Mouse (Mus musculus) MEL (cell line): Measurements from ENCODE around the gene Duox1. TPM values are rescaled to one million over a fixed set of nuclear protein-coding genes. Genes with fewer than 3 reads are reported as not detected.

ENCODE experiments used
- DNase-seq: peaks from one replicate; pipeline ENCODE4 v3.0.0; 2011; ENCODE audit warnings: low read depth, low spot score
- H3K27ac ChIP-seq: 2 replicates; pipeline ENCODE4 v1.5.1; 2012; ENCODE audit warnings: low read depth, mild to moderate bottlenecking, control low read depth, low read length, moderate library complexity; ENCODE audit not compliant: control insufficient read depth
- H3K27me3 ChIP-seq, 2 experiments: fragments of 150-350 bp in 1 of 2; sonication (generic) in 1 of 2; 2 replicates each; pipeline ENCODE4 v1.6.1; 2012; ENCODE audit warnings: low read length in 2 of 2, mild to moderate bottlenecking in 2 of 2, improper control_type of control experiment in 1 of 2, moderate library complexity in 1 of 2; ENCODE audit not compliant: insufficient read depth in 2 of 2, control insufficient read depth in 1 of 2
- H3K36me3 ChIP-seq, 2 experiments: 2 replicates each; pipeline ENCODE4 v1.6.1; 2012 to 2014; ENCODE audit warnings: low read length in 2 of 2, improper control_type of control experiment in 1 of 2, inconsistent platforms in 1 of 2, mild to moderate bottlenecking in 1 of 2; ENCODE audit not compliant: insufficient read depth in 2 of 2, control insufficient read depth in 1 of 2
- H3K4me1 ChIP-seq, 2 experiments: fragments of 150-350 bp in 1 of 2; sonication (generic) in 1 of 2; 2 replicates each; pipeline ENCODE4 v1.6.1; 2012; ENCODE audit warnings: low read length in 2 of 2, improper control_type of control experiment in 1 of 2, mild to moderate bottlenecking in 1 of 2; ENCODE audit not compliant: insufficient read depth in 2 of 2, control insufficient read depth in 1 of 2
- H3K4me3 ChIP-seq, 2 experiments: fragments of 150-350 bp in 1 of 2; sonication (generic) in 1 of 2; 2 replicates each; pipeline ENCODE4 v1.5.1; 2012; ENCODE audit warnings: low read depth in 2 of 2, low read length in 2 of 2, mild to moderate bottlenecking in 2 of 2, moderate library complexity in 2 of 2, control low read depth in 1 of 2, improper control_type of control experiment in 1 of 2; ENCODE audit not compliant: control insufficient read depth in 1 of 2, insufficient read depth in 1 of 2
- H3K79me2 ChIP-seq: 2 replicates; pipeline ENCODE4 v1.6.1; 2012; ENCODE audit warnings: mild to moderate bottlenecking, low read length, moderate library complexity; ENCODE audit not compliant: control insufficient read depth, poor library complexity, insufficient read depth
- H3K9ac ChIP-seq: 2 replicates; pipeline ENCODE4 v1.6.1; 2012; ENCODE audit warnings: low read depth, mild to moderate bottlenecking, control low read depth, low read length, moderate library complexity; ENCODE audit not compliant: control insufficient read depth, poor library complexity, severe bottlenecking
- H3K9me3 ChIP-seq: fragments of 150-350 bp; sonication (generic); replicated peaks from 2 replicates; pipeline ENCODE4 v1.6.1; 2012; ENCODE audit warnings: mild to moderate bottlenecking, low read length, improper control_type of control experiment, moderate library complexity; ENCODE audit not compliant: insufficient read depth
- BHLHE40 ChIP-seq: IDR thresholded peaks from 2 replicates; pipeline ENCODE4 v1.6.1; 2012; ENCODE audit warnings: low read depth, mild to moderate bottlenecking, inconsistent platforms, low read length, improper control_type of control experiment, borderline replicate concordance
- CHD1 ChIP-seq: IDR thresholded peaks from 2 replicates; pipeline ENCODE4 v1.6.1; 2012; ENCODE audit warnings: low read depth, mild to moderate bottlenecking, inconsistent platforms, low read length, improper control_type of control experiment
- CHD2 ChIP-seq: IDR thresholded peaks from 2 replicates; pipeline ENCODE4 v1.6.1; 2011; ENCODE audit warnings: low read length, improper control_type of control experiment
- E2F4 ChIP-seq: IDR thresholded peaks from 2 replicates; pipeline ENCODE4 v1.6.1; 2011; ENCODE audit warnings: low read depth, low read length, improper control_type of control experiment, borderline replicate concordance
- ELF1 ChIP-seq: IDR thresholded peaks from 2 replicates; pipeline ENCODE4 v1.6.1; 2014; ENCODE audit warnings: low read depth, mild to moderate bottlenecking, inconsistent platforms, low read length, improper control_type of control experiment, moderate library complexity
- EP300 ChIP-seq, 2 experiments: IDR thresholded peaks; 2 replicates each; pipeline ENCODE4 v1.6.1; 2011; ENCODE audit warnings: improper control_type of control experiment in 2 of 2, low read length in 2 of 2, low read depth in 1 of 2, mild to moderate bottlenecking in 1 of 2
- ETS1 ChIP-seq: IDR thresholded peaks from 2 replicates; pipeline ENCODE4 v1.6.1; 2012; ENCODE audit warnings: low read depth, mild to moderate bottlenecking, inconsistent platforms, low read length, improper control_type of control experiment, moderate library complexity
- GABPA ChIP-seq: IDR thresholded peaks from 2 replicates; pipeline ENCODE4 v1.6.1; 2012; ENCODE audit warnings: low read depth, mild to moderate bottlenecking, inconsistent platforms, low read length, improper control_type of control experiment, moderate library complexity
- HCFC1 ChIP-seq: IDR thresholded peaks from 2 replicates; pipeline ENCODE4 v1.6.1; 2012; ENCODE audit warnings: low read depth, mild to moderate bottlenecking, inconsistent platforms, low read length, improper control_type of control experiment, moderate library complexity
- JUND ChIP-seq: IDR thresholded peaks from 2 replicates; pipeline ENCODE4 v1.6.1; 2011; ENCODE audit warnings: low read depth, mild to moderate bottlenecking, improper control_type of control experiment, low read length
- MAFK ChIP-seq: IDR thresholded peaks from 2 replicates; pipeline ENCODE4 v1.6.1; 2011; ENCODE audit warnings: low read depth, mild to moderate bottlenecking, low read length, improper control_type of control experiment, borderline replicate concordance
- MAX ChIP-seq: IDR thresholded peaks from 2 replicates; pipeline ENCODE4 v1.6.1; 2011; ENCODE audit warnings: low read length, improper control_type of control experiment
- MAZ ChIP-seq: IDR thresholded peaks from 2 replicates; pipeline ENCODE4 v1.6.1; 2012; ENCODE audit warnings: low read depth, mild to moderate bottlenecking, inconsistent platforms, low read length, improper control_type of control experiment
- MEF2A ChIP-seq: IDR thresholded peaks from 2 replicates; pipeline ENCODE4 v1.6.1; 2014; ENCODE audit warnings: low read depth, mild to moderate bottlenecking, inconsistent platforms, low read length, improper control_type of control experiment; ENCODE audit not compliant: poor library complexity, insufficient replicate concordance, severe bottlenecking; ENCODE audit errors: extremely low read depth
- MXI1 ChIP-seq: IDR thresholded peaks from 2 replicates; pipeline ENCODE4 v1.6.1; 2011; ENCODE audit warnings: mild to moderate bottlenecking, low read depth, low read length, improper control_type of control experiment
- MYB ChIP-seq: IDR thresholded peaks from 2 replicates; pipeline ENCODE4 v1.6.1; 2011; ENCODE audit warnings: mild to moderate bottlenecking, low read depth, low read length, improper control_type of control experiment
- MYC ChIP-seq: IDR thresholded peaks from 2 replicates; pipeline ENCODE4 v1.6.1; 2011; ENCODE audit warnings: low read depth, mild to moderate bottlenecking, low read length, improper control_type of control experiment, moderate library complexity
- POLR2A ChIP-seq, 2 experiments: IDR thresholded peaks; 2 replicates each; pipeline ENCODE4 v1.6.1; 2011 to 2012; ENCODE audit warnings: low read length in 2 of 2, mild to moderate bottlenecking in 2 of 2, control low read depth in 1 of 2, improper control_type of control experiment in 1 of 2, low read depth in 1 of 2, moderate library complexity in 1 of 2; ENCODE audit not compliant: control insufficient read depth in 1 of 2, insufficient read depth in 1 of 2, poor library complexity in 1 of 2
- POLR2AphosphoS2 ChIP-seq: IDR thresholded peaks from 2 replicates; pipeline ENCODE4 v1.6.1; 2011; ENCODE audit warnings: low read length, improper control_type of control experiment
- POLR2AphosphoS5 ChIP-seq: IDR thresholded peaks from 2 replicates; pipeline ENCODE4 v1.6.1; 2012; ENCODE audit warnings: low read depth, borderline replicate concordance, mild to moderate bottlenecking, inconsistent platforms, low read length, moderate library complexity, mixed read lengths
- RAD21 ChIP-seq: IDR thresholded peaks from 2 replicates; pipeline ENCODE4 v1.6.1; 2011; ENCODE audit warnings: mild to moderate bottlenecking, low read depth, low read length, improper control_type of control experiment
- RCOR1 ChIP-seq: IDR thresholded peaks from 2 replicates; pipeline ENCODE4 v1.6.1; 2012; ENCODE audit warnings: low read depth, mild to moderate bottlenecking, inconsistent platforms, low read length, improper control_type of control experiment
- SIN3A ChIP-seq: IDR thresholded peaks from 2 replicates; pipeline ENCODE4 v1.6.1; 2012; ENCODE audit warnings: low read length, improper control_type of control experiment, inconsistent platforms
- SMC3 ChIP-seq: IDR thresholded peaks from 2 replicates; pipeline ENCODE4 v1.6.1; 2011; ENCODE audit warnings: low read depth, low read length, improper control_type of control experiment
- TAL1 ChIP-seq: IDR thresholded peaks from 2 replicates; pipeline ENCODE4 v1.6.1; 2012; ENCODE audit warnings: mild to moderate bottlenecking, inconsistent platforms, low read length, moderate library complexity, mixed read lengths
- TBP ChIP-seq: IDR thresholded peaks from 2 replicates; pipeline ENCODE4 v1.8.0; 2011; ENCODE audit warnings: low read depth, low read length, improper control_type of control experiment
- UBTF ChIP-seq: IDR thresholded peaks from 2 replicates; pipeline ENCODE4 v1.6.1; 2012; ENCODE audit warnings: low read depth, mild to moderate bottlenecking, inconsistent platforms, low read length, improper control_type of control experiment, moderate library complexity, borderline replicate concordance; ENCODE audit not compliant: insufficient read depth
- USF1 ChIP-seq: IDR thresholded peaks from 2 replicates; pipeline ENCODE4 v1.6.1; 2014; ENCODE audit warnings: low read depth, mild to moderate bottlenecking, inconsistent platforms, low read length, improper control_type of control experiment, moderate library complexity
- USF2 ChIP-seq, 2 experiments: IDR thresholded peaks; 2 replicates each; pipeline ENCODE4 v1.6.1; 2011 to 2012; ENCODE audit warnings: improper control_type of control experiment in 2 of 2, low read length in 2 of 2, borderline replicate concordance in 1 of 2, inconsistent platforms in 1 of 2, low read depth in 1 of 2, mild to moderate bottlenecking in 1 of 2; ENCODE audit not compliant: insufficient read depth in 1 of 2
- ZNF384 ChIP-seq: IDR thresholded peaks from 2 replicates; pipeline ENCODE4 v1.6.1; 2012; ENCODE audit warnings: low read depth, mild to moderate bottlenecking, inconsistent platforms, low read length, improper control_type of control experiment
- polyA plus RNA-seq, 2 experiments: library from polyadenylated mRNA; stranded (reverse) in 1 of 2; unstranded in 1 of 2; fragments of >175 nt in 1 of 2; fragments of >200 nt in 1 of 2; gene quantifications; 2 replicates each; pipeline versions ENCODE4 v1.2.1 to v1.2.4; 2012; ENCODE audit warnings: low replicate concordance in 2 of 2, low read depth in 1 of 2; ENCODE audit not compliant: insufficient read length in 2 of 2, insufficient read depth in 1 of 2, missing spikeins in 1 of 2
- total RNA-seq: library from RNA; depleted of rRNA; stranded (reverse); fragments of 300-350 nt; gene quantifications from 2 replicates; pipeline ENCODE4 v1.2.3, GENCODE M21; 2012

Gene Duox1
- total and polyA plus RNA-seq, 3 experiments, result 0.01 TPM; not detected in 2

DNA sequence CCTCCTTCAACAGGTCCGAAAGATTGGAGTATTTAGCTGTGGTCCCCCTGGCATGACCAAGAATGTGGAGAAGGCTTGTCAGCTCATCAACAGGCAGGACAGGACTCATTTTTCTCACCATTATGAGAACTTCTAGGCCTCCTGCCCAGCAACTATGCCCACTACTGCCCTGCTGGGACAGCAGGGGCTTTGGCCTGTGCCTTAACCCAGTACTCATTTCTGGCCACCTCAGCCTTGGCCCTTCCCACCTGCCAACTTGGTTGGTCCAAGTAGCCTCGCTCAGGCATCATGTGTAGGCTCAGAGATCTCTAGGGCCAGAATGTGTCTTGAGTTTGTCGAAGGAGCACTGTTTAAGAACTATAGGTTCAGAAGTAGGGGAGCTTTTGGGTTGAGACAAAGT lies 31.8 kb downstream of the Duox1 start:
- Histone ChIP-seq H3K36me3 (peaks cover 0 to 8% of the 10 kb centered on the region in 2 experiments; a peak in 2 of 4 replicates), H3K9me3 (no peaks in the 10 kb centered on the region), H3K27ac (no peak overlapping the region), H3K4me1 (peaks cover 3 to 4% of the 10 kb centered on the region in 2 experiments), H3K79me2 (peaks cover 1% of the 10 kb centered on the region; the same call in 1 of the 2 replicates), H3K9ac (no peak overlapping the region), H3K27me3 (no peaks in the 10 kb centered on the region), H3K4me3 (no peak overlapping the region)
- DNase-seq, result no peak
- TF ChIP-seq TBP, result no peak
- TF ChIP-seq POLR2A (IDR thresholded peaks at IDR 0.05; ENCODE audit: control insufficient read depth in 1 of 2, insufficient read depth in 1 of 2, low read depth in 1 of 2, low read length in 2 of 2, poor library complexity in 1 of 2), result no peak
- TF ChIP-seq SIN3A, result no peak
- no peak for TF ChIP-seq MAFK
- no peak for TF ChIP-seq CHD2
- TF ChIP-seq USF2 (IDR thresholded peaks at IDR 0.05; ENCODE audit: borderline replicate concordance in 1 of 2, insufficient read depth in 1 of 2, low read depth in 1 of 2, low read length in 2 of 2), result no peak
- no peak for TF ChIP-seq GABPA
- TF ChIP-seq JUND, result no peak
- TF ChIP-seq USF1, result no peak
- TF ChIP-seq RCOR1, result no peak
- no peak for TF ChIP-seq TAL1

GRCm38 (mm10) chr2:122348531-122349131 lies 33.2 kb downstream of the Duox1 start:
- Histone ChIP-seq H3K9ac (peak overlapping the region; percentile 98), H3K4me3 (peak overlapping the region; percentile 72 to 89), H3K27ac (peak overlapping the region; percentile 80), H3K79me2 (peaks cover 1% of the 10 kb centered on the region; the same call in 1 of the 2 replicates), H3K27me3 (no peaks in the 10 kb centered on the region), H3K4me1 (peaks cover 3 to 4% of the 10 kb centered on the region in 2 experiments), H3K36me3 (peaks cover 0 to 8% of the 10 kb centered on the region in 2 experiments; a peak in 2 of 4 replicates), H3K9me3 (no peaks in the 10 kb centered on the region)
- peak; percentile 83 for DNase-seq
- TF ChIP-seq RAD21, result peak; percentile 43
- no peak for TF ChIP-seq MEF2A
- no peak for TF ChIP-seq BHLHE40
- TF ChIP-seq EP300 (IDR thresholded peaks at IDR 0.05; ENCODE audit: low read depth in 1 of 2, low read length in 2 of 2), result no peak
- no peak for TF ChIP-seq E2F4
- TF ChIP-seq SMC3, result peak; percentile 56
- no peak for TF ChIP-seq ELF1
- no peak for TF ChIP-seq ZNF384
- TF ChIP-seq MAFK, result no peak
- no peak for TF ChIP-seq MYC
- no peak for TF ChIP-seq ETS1
- TF ChIP-seq SIN3A, result peak; percentile 51
- TF ChIP-seq MXI1, result peak; percentile 55
- TF ChIP-seq CHD1, result no peak
- TF ChIP-seq GABPA, result no peak
- TF ChIP-seq MYB, result no peak
- TF ChIP-seq MAZ, result peak; percentile 42; the same call in 1 of the 2 replicates
- TF ChIP-seq POLR2AphosphoS5, result no peak
- TF ChIP-seq HCFC1, result 0 out of 2 replicates have a peak, but pooled peaks have one; percentile 13
- TF ChIP-seq USF1, result no peak
- peak; percentile 79 for TF ChIP-seq MAX
- peak; percentile 83 for TF ChIP-seq POLR2AphosphoS2
- TF ChIP-seq CHD2, result no peak
- TF ChIP-seq UBTF, result 0 out of 2 replicates have a peak, but pooled peaks have one; percentile 13
